Mouse (Mus musculus) embryonic facial prominence, embryonic 11.5 days (tissue): ENCODE data around the gene Atf4. TPM values are rescaled to one million over a fixed set of nuclear protein-coding genes. Genes with fewer than 3 reads are reported as not detected.

Experiments used
- ATAC-seq: fragments of 200-750 bp; cut with Nextera tagmentation; replicated peaks from 2 replicates; pipeline ENCODE4 v1.8.0; 2017; ENCODE audit warnings: low read depth; ENCODE audit not compliant: insufficient number of reproducible peaks, low FRiP score, low TSS enrichment
- DNase-seq: peaks from one replicate; pipeline ENCODE4 v3.0.0-alpha.2; 2015; ENCODE audit warnings: low spot score
- H3K27ac ChIP-seq: fragments of 300-500 bp; sonication (generic); replicated peaks from 2 replicates; pipeline ENCODE4 v1.5.1; 2014; ENCODE audit warnings: mild to moderate bottlenecking, low read depth, low read length, control low read depth
- H3K27me3 ChIP-seq: fragments of 300-500 bp; sonication (generic); 2 replicates; pipeline ENCODE4 v1.6.1; 2014; ENCODE audit warnings: mild to moderate bottlenecking, low read length, moderate library complexity, mixed read lengths; ENCODE audit not compliant: control insufficient read depth, insufficient read depth
- H3K36me3 ChIP-seq: fragments of 300-500 bp; sonication (generic); replicated peaks from 2 replicates; pipeline ENCODE4 v1.6.1; 2014; ENCODE audit warnings: low read depth, mild to moderate bottlenecking, low read length, moderate library complexity, mixed read lengths; ENCODE audit not compliant: control insufficient read depth, insufficient read depth
- H3K4me1 ChIP-seq: fragments of 300-500 bp; sonication (generic); 2 replicates; pipeline ENCODE4 v1.6.1; 2014; ENCODE audit warnings: low read length, mixed read lengths; ENCODE audit not compliant: control insufficient read depth, insufficient read depth
- H3K4me2 ChIP-seq: fragments of 300-500 bp; sonication (generic); 2 replicates; pipeline ENCODE4 v1.6.1; 2014; ENCODE audit warnings: low read depth, mild to moderate bottlenecking, control low read depth, low read length, moderate library complexity
- H3K4me3 ChIP-seq: fragments of 300-500 bp; sonication (generic); 2 replicates; pipeline ENCODE4 v1.5.1; 2014; ENCODE audit warnings: low read depth, low read length, control low read depth
- H3K9ac ChIP-seq: fragments of 300-500 bp; sonication (generic); replicated peaks from 2 replicates; pipeline ENCODE4 v1.6.1; 2014; ENCODE audit warnings: mild to moderate bottlenecking, control low read depth, low read length
- H3K9me3 ChIP-seq: fragments of 300-500 bp; sonication (generic); replicated peaks from 2 replicates; pipeline ENCODE4 v1.6.1; 2016; ENCODE audit warnings: mild to moderate bottlenecking, low read length, inconsistent platforms, mixed read lengths; ENCODE audit not compliant: control insufficient read depth
- WGBS: fragments of 180-500 bp; shearing (Covaris S2); extraction: QIAGEN DNeasy Blood & Tissue Kit; methylation state at CpG from one replicate; pipeline ENCODE4 v1.1.7; 2014; 5-methylcytosine and 5-hydroxymethylcytosine counted together
- polyA plus RNA-seq: library from polyadenylated mRNA; unstranded; fragments of >200 nt; fragmentation: Nextera tagmentation; extraction: Ambion mirVana; gene quantifications from 2 replicates; pipeline ENCODE4 v1.2.1, GENCODE M21; 2014

Atf4 gene
- polyA plus RNA-seq, 1 experiment from 2014 or later, result 123 TPM

DNA sequence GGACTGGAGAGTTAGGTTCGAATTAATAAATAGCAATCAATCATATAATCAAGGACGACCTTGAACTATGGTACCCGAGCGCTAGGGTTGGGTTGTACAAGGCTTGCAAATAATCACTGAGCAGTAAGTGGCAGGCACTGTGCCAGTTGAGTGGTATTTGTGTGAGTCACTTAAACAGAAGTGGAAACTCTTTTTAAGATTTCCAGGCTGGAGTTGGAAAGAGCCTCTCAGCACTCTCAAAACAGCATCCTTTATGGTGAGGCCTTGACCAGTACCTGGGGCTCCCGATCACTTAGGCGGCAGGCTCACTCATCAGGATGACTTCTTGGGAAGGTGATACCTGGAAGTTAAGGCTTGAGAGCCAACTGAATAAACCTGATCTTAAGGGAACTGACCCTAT is 777 bp upstream of the Atf4 start:
- no peaks in the 10 kb centered on the region for H3K9me3 ChIP-seq

DNA sequence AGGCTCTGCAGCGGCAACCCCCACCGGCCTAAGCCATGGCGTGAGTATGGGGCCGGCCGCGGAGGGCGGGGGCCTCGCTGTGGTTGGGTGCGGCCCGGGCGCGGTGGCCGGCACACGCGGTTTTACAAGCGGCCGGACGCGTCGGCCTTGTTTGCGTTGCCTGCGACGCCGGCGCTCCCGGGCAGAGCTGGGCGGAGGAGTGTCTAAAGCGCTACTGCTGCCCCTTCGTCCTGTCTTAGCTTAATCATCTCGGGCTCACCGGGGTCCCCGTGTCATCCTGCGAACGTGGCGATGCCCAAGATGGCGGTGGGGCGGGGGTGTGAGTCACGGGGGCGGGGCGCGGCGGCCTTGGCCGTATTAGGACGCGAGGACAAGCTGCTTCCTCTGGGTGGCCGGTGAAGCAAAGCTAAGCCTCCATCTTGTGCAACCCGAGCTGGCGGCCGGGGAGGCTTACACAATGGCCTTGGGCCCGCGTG is 700 bp downstream of the Atf4 start:
- Histone ChIP-seq H3K4me1 (no peaks in the 10 kb centered on the region; the same call in 1 of the 2 replicates), H3K27me3 (no peaks in the 10 kb centered on the region), H3K36me3 (peaks cover 5% of the 10 kb centered on the region), H3K9ac (peak overlapping the region; percentile 99), H3K4me3 (peak overlapping the region; percentile 83), H3K4me2 (peak overlapping the region; percentile 86), H3K27ac (peak overlapping the region; percentile 92), H3K9me3 (no peaks in the 10 kb centered on the region)
- under 1% methylated on average over 50 of the region's 51 CpGs for WGBS
- peak; percentile 83 for DNase-seq
- peak; percentile 35 for ATAC-seq

More for the DNA sequence above, 777 bp upstream of the Atf4 start:
- Histone ChIP-seq H3K27me3 (no peaks in the 10 kb centered on the region), H3K27ac (peak overlapping the region; percentile 70), H3K36me3 (peaks cover 8% of the 10 kb centered on the region), H3K4me1 (no peaks in the 10 kb centered on the region; the same call in 1 of the 2 replicates), H3K4me2 (peak overlapping the region; percentile 67), H3K4me3 (peak overlapping the region; percentile 39), H3K9ac (peak overlapping the region; percentile 56)
- 51% methylated on average over 6 of the region's 6 CpGs for WGBS
- no peak for ATAC-seq
- DNase-seq, result no peak

DNA sequence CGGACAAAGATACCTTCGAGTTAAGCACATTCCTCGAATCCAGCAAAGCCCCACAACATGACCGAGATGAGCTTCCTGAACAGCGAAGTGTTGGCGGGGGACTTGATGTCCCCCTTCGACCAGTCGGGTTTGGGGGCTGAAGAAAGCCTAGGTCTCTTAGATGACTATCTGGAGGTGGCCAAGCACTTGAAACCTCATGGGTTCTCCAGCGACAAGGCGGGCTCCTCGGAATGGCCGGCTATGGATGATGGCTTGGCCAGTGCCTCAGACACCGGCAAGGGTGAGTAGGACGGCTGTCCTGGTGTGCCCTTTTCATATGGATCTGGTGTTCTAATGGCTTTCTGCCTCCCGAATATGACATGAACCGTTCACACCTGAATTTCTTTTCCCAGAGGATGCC is 1.3 kb downstream of the Atf4 start:
- Histone ChIP-seq H3K27me3 (no peaks in the 10 kb centered on the region), H3K4me1 (no peaks in the 10 kb centered on the region; the same call in 1 of the 2 replicates), H3K4me2 (peak overlapping the region; percentile 86), H3K36me3 (peaks cover 5% of the 10 kb centered on the region), H3K9ac (peak overlapping the region; percentile 99), H3K4me3 (peak overlapping the region; percentile 83), H3K27ac (peak overlapping the region; percentile 92), H3K9me3 (no peaks in the 10 kb centered on the region)
- ATAC-seq (no peak), DNase-seq (no peak)
- WGBS, result 11% methylated on average over 16 of the region's 16 CpGs

DNA sequence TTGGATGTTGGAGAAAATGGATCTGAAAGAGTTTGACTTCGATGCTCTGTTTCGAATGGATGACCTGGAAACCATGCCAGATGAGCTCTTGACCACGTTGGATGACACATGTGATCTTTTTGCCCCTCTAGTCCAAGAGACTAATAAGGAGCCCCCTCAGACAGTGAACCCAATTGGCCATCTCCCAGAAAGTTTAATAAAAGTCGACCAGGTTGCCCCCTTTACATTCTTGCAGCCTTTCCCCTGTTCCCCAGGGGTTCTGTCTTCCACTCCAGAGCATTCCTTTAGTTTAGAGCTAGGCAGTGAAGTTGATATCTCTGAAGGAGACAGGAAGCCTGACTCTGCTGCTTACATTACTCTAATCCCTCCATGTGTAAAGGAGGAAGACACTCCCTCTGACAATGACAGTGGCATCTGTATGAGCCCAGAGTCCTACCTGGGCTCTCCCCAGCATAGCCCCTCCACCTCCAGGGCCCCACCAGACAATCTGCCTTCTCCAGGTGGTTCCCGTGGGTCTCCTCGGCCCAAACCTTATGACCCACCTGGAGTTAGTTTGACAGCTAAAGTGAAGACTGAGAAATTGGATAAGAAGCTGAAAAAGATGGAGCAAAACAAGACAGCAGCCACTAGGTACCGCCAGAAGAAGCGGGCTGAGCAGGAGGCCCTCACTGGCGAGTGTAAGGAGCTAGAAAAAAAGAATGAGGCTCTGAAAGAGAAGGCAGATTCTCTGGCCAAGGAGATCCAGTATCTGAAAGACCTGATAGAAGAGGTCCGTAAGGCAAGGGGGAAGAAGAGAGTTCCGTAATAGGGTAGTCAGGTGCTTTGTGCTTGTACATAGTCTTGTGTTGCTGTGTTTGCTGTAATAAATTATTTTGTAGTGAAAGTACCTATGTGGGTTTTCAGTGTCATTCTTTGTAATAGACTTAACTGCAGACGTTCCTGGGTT is 1.9 kb downstream of the Atf4 start:
- H3K9me3 ChIP-seq, result no peaks in the 10 kb centered on the region
- H3K4me3 ChIP-seq, result peak overlapping the region; percentile 83
- H3K4me2 ChIP-seq, result peak overlapping the region; percentile 86
- H3K4me1 ChIP-seq, result no peaks in the 10 kb centered on the region; the same call in 1 of the 2 replicates
- no peak for DNase-seq
- ATAC-seq, result no peak
- H3K36me3 ChIP-seq, result peaks cover 5% of the 10 kb centered on the region
- peak overlapping the region; percentile 92; the same call in 1 of the 2 replicates for H3K27ac ChIP-seq
- peak overlapping the region; percentile 99 for H3K9ac ChIP-seq
- WGBS, result 66% methylated on average over 12 of the region's 12 CpGs
- no peaks in the 10 kb centered on the region for H3K27me3 ChIP-seq

DNA sequence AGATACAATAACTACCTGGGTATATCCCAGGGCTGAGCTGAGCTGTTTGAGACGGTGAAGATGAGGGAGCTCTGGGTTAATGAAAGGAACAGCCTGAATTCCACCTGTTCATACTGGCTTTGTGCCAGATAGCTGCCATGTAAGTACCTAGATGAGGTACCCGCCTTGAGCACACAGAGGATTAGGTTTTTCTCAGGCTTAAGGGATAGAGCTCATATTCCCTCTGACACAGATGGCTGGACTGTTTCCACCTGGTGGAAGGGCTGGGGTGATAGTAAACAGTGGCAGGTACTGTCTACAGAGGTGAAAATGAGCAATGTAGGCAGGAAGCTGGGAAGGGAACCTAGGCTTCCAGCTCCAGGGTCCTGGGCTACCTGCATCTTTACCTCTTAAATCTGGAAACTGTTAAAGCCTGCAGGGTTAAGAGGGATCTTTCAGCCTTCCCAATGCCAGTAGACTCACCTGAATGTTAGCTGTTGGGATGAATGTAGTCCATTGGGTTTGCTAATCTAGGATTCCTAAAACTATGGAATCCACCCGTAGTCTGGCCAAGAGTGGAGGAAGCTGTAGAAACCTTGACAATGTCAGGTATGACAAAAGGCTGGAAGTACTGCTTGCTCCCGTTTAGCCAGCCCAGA is 2.7 kb downstream of the Atf4 start:
- no peaks in the 10 kb centered on the region for H3K9me3 ChIP-seq
- peak overlapping the region; percentile 13 for H3K4me2 ChIP-seq
- no peak for ATAC-seq
- 43% methylated on average over 4 of the region's 4 CpGs for WGBS
- peak overlapping the region; percentile 13; the same call in 1 of the 2 replicates for H3K9ac ChIP-seq
- no peaks in the 10 kb centered on the region; the same call in 1 of the 2 replicates for H3K4me1 ChIP-seq
- 0 out of 2 replicates have a peak overlapping the region, but pooled peaks have one; percentile 35 for H3K27ac ChIP-seq
- no peak for DNase-seq
- H3K4me3 ChIP-seq, result peak overlapping the region; percentile 83; the same call in 1 of the 2 replicates
- H3K27me3 ChIP-seq, result no peaks in the 10 kb centered on the region
- H3K36me3 ChIP-seq, result peaks cover 5% of the 10 kb centered on the region

DNA sequence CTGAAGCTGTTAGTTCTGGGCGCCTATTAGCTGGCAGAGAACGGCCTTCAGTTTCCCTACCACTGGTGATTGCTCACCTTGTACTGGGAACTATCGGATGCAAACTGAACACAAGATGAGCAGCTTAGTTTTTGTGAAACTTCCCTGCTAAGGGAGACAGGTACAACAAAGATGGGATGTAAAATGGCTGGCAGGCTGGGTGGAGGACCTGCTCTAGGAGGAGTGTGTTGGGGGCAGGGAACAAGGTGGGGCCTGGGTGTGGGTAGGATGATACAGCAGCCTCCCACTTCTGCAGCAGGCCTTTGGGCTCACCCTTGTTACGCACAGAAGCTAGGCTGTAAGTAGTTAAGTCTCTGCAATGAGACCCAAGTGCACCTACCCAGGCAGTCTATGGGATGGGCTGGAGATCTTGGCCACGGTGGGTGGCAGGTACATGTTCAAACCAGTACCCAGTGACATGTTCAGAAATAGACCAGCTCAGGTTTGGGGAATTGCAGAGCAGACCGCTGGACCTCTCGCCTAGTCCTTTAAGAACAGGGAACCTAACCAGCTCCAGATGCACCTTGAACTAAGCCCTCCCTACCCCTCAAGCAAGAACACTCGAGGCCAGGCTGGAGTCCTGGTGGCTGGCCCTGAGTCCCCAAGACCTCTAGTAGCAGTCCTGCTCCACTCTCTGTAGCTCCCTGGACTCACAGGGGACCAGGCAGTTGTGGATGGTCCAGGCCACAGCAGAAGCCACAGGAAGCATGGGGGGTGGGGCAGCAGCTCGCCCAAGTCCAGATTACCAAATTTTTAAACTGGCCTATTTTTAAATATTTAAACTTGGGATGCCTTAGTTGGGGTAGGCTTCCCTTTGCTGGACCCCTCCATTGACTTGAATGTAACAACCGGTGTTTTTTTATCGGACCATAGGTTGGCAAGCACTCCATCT is 3.5 kb downstream of the Atf4 start:
- peak overlapping the region; percentile 13; the same call in 1 of the 2 replicates for H3K4me2 ChIP-seq
- WGBS, result 62% methylated on average over 11 of the region's 11 CpGs
- no peaks in the 10 kb centered on the region; the same call in 1 of the 2 replicates for H3K4me1 ChIP-seq
- no peak for ATAC-seq
- no peaks in the 10 kb centered on the region for H3K9me3 ChIP-seq
- H3K27me3 ChIP-seq, result no peaks in the 10 kb centered on the region
- 0 out of 2 replicates have a peak overlapping the region, but pooled peaks have one; percentile 28 for H3K27ac ChIP-seq
- H3K36me3 ChIP-seq, result peaks cover 5% of the 10 kb centered on the region
- peak; percentile 40 for DNase-seq
- H3K9ac ChIP-seq, result peak overlapping the region; percentile 13; the same call in 1 of the 2 replicates
- H3K4me3 ChIP-seq, result no peak overlapping the region

DNA sequence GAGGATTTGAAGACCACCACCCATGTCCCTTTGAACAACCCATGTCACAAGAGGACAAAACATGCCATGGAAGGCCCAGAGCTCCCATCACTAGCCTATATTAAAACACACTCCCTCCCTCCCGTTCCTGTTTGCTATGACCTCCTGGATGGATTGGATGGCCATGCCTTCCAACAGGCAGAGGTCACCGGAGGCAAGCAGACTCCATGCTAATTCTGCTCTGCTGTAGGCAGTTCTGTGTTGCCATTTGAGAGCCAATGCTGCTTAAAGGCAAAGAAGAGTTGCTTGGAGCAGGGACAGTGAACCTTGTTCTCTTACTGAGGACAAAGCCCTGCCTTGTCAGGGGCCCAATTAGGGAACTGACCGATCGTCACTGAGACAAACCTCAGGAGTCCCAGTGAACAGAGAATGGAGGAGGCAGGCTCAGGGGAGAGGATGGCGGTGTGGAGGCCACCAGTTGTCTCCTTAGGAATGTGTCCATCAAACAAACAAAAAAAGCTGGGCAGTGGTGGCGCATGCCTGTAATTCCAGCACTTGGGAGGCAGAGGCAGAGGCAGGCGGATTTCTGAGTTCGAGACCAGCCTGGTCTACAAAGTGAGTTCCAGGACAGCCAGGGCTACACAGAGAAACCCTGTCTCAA is 4.5 kb downstream of the Atf4 start:
- no peaks in the 10 kb centered on the region; the same call in 1 of the 2 replicates for H3K4me1 ChIP-seq
- H3K4me2 ChIP-seq, result no peak overlapping the region
- H3K27me3 ChIP-seq, result no peaks in the 10 kb centered on the region
- 64% methylated on average over 8 of the region's 8 CpGs for WGBS
- DNase-seq (no peak), ATAC-seq (no peak)
- H3K27ac ChIP-seq, result no peak overlapping the region
- H3K9ac ChIP-seq, result no peak overlapping the region
- H3K9me3 ChIP-seq, result no peaks in the 10 kb centered on the region
- peaks cover 5% of the 10 kb centered on the region for H3K36me3 ChIP-seq
- no peak overlapping the region for H3K4me3 ChIP-seq
